In genomic region chr9:107727041-107727440, GRCm38 (mm10) we compare ENCODE assay signal across 12 mouse cellular contexts. TPM values are rescaled to one million over a fixed set of nuclear protein-coding genes. Genes with fewer than 3 reads are reported as not detected.
DNase-seq lines count a peak whose midpoint lies in the region; ATAC-seq and TF ChIP-seq lines count a peak whose summit lies in the region.
"Had no signal": no experiment of that assay in that cellular context is flagged by ENCODE, and none has a peak within 500 bp of the region (broad histone marks: within the 10 kb centered on the region; RNA-seq: fewer than 3 reads in every experiment).

No protein-coding gene starts in this region.

- H3K36me3 ChIP-seq in forebrain, embryonic 12.5 days (replicated peaks), result no peaks in the 10 kb centered on the region
- H3K36me3 ChIP-seq in forebrain, embryonic 14.5 days (ENCODE audit: control insufficient read depth, insufficient read depth, low read length), result no peaks in the 10 kb centered on the region
- H3K36me3 ChIP-seq in neural tube, embryonic 11.5 days (ENCODE audit: control insufficient read depth, insufficient read depth, low read length), result no peaks in the 10 kb centered on the region
- H3K36me3 ChIP-seq in limb, embryonic 11.5 days (ENCODE audit: control insufficient read depth, insufficient read depth, low read length), result no peaks in the 10 kb centered on the region
- no peaks in the 10 kb centered on the region for H3K36me3 ChIP-seq in stomach, postnatal 0 days (ENCODE audit: control insufficient read depth, insufficient read depth, low read length)
- H3K36me3 ChIP-seq: heart, embryonic 13.5 days; liver, embryonic 15.5 days had no signal

- no peak overlapping the region for H3K4me3 ChIP-seq in forebrain, embryonic 12.5 days (replicated peaks)
- H3K4me3 ChIP-seq in forebrain, embryonic 14.5 days (ENCODE audit: low read depth, low read length), result no peak overlapping the region
- H3K4me3 ChIP-seq in neural tube, embryonic 11.5 days (ENCODE audit: low read depth, low read length), result no peak overlapping the region
- H3K4me3 ChIP-seq in limb, embryonic 11.5 days (ENCODE audit: low read depth, low read length), result no peak overlapping the region
- no peak overlapping the region for H3K4me3 ChIP-seq in stomach, postnatal 0 days (ENCODE audit: low read depth, low read length)
- H3K4me3 ChIP-seq: heart, embryonic 13.5 days; liver, embryonic 15.5 days had no signal

- H3K4me2 ChIP-seq in forebrain, embryonic 12.5 days, result no peak overlapping the region
- no peak overlapping the region for H3K4me2 ChIP-seq in forebrain, embryonic 14.5 days (ENCODE audit: low read length)
- no peak overlapping the region for H3K4me2 ChIP-seq in neural tube, embryonic 11.5 days (ENCODE audit: low read depth)
- H3K4me2 ChIP-seq in limb, embryonic 11.5 days (ENCODE audit: low read depth, severe bottlenecking), result no peak overlapping the region
- no peak overlapping the region for H3K4me2 ChIP-seq in stomach, postnatal 0 days (replicated peaks; ENCODE audit: low read depth)
- H3K4me2 ChIP-seq: heart, embryonic 13.5 days; liver, embryonic 15.5 days had no signal

- DNase-seq in forebrain, embryonic 14.5 days (ENCODE audit: low spot score), result no peak
- peak; percentile 39 for DNase-seq in neural tube, embryonic 11.5 days (ENCODE audit: low spot score)
- no peak for DNase-seq in neural tube, embryonic 10.5 days (ENCODE audit: extremely low spot score, low spot score)
- peak; percentile 62 for DNase-seq in limb, embryonic 11.5 days (ENCODE audit: low spot score)
- DNase-seq in stomach, postnatal 0 days (ENCODE audit: low spot score), result peak; percentile 74
- no peak for DNase-seq in ovary, postnatal 36 days (ENCODE audit: low spot score)
- DNase-seq in urinary bladder, postnatal 4 days (ENCODE audit: low spot score in 2 of 2), result no peak
- DNase-seq: B cell, adult 2 months had no signal

- H3K9me3 ChIP-seq in forebrain, embryonic 12.5 days, result no peaks in the 10 kb centered on the region
- no peaks in the 10 kb centered on the region for H3K9me3 ChIP-seq in forebrain, embryonic 14.5 days (replicated peaks; ENCODE audit: control insufficient read depth, low read length)
- no peaks in the 10 kb centered on the region for H3K9me3 ChIP-seq in neural tube, embryonic 11.5 days (ENCODE audit: control insufficient read depth, low read length)
- no peaks in the 10 kb centered on the region for H3K9me3 ChIP-seq in limb, embryonic 11.5 days (ENCODE audit: control insufficient read depth, low read length)
- H3K9me3 ChIP-seq in stomach, postnatal 0 days (ENCODE audit: control insufficient read depth, low read length), result no peaks in the 10 kb centered on the region
- H3K9me3 ChIP-seq: heart, embryonic 13.5 days; liver, embryonic 15.5 days had no signal

- H3K27me3 ChIP-seq in forebrain, embryonic 12.5 days, result peaks cover 7% of the 10 kb centered on the region
- H3K27me3 ChIP-seq in forebrain, embryonic 14.5 days (replicated peaks; ENCODE audit: control insufficient read depth, insufficient read depth, low read length), result no peaks in the 10 kb centered on the region
- no peaks in the 10 kb centered on the region for H3K27me3 ChIP-seq in neural tube, embryonic 11.5 days (ENCODE audit: control insufficient read depth, insufficient read depth, low read length)
- no peaks in the 10 kb centered on the region for H3K27me3 ChIP-seq in limb, embryonic 11.5 days (ENCODE audit: control insufficient read depth, insufficient read depth, low read length)
- no peaks in the 10 kb centered on the region for H3K27me3 ChIP-seq in stomach, postnatal 0 days (ENCODE audit: control insufficient read depth, insufficient read depth, low read length)

- TF ChIP-seq EP300 in stomach, postnatal 0 days (optimal IDR thresholded peaks at IDR 0.05), result no peak

- ATAC-seq in forebrain, embryonic 12.5 days (ENCODE audit: low FRiP score), result no peak
- no peak for ATAC-seq in forebrain, embryonic 14.5 days
- no peak for ATAC-seq in neural tube, embryonic 11.5 days (ENCODE audit: insufficient read depth, low FRiP score, low TSS enrichment)
- ATAC-seq in limb, embryonic 11.5 days (ENCODE audit: insufficient number of reproducible peaks, low FRiP score, low TSS enrichment, low read depth), result no peak
- ATAC-seq in stomach, postnatal 0 days (ENCODE audit: low FRiP score, low TSS enrichment), result peak; percentile 27; the same call in 1 of the 2 replicates
- ATAC-seq: inflammation-experienced regulatory T-cells, adult 6 months had no signal

- 0 out of 2 replicates have a peak overlapping the region, but pooled peaks have one; percentile 13 for H3K27ac ChIP-seq in forebrain, embryonic 12.5 days
- H3K27ac ChIP-seq in forebrain, embryonic 14.5 days (ENCODE audit: low read depth, low read length), result no peak overlapping the region
- no peak overlapping the region for H3K27ac ChIP-seq in neural tube, embryonic 11.5 days (ENCODE audit: low read depth, low read length)
- H3K27ac ChIP-seq in limb, embryonic 11.5 days (replicated peaks; ENCODE audit: low read depth, low read length), result 0 out of 2 replicates have a peak overlapping the region, but pooled peaks have one; percentile 50
- no peak overlapping the region for H3K27ac ChIP-seq in stomach, postnatal 0 days (replicated peaks)
- H3K27ac ChIP-seq: heart, embryonic 13.5 days; liver, embryonic 15.5 days had no signal

- H3K9ac ChIP-seq in forebrain, embryonic 12.5 days, result no peak overlapping the region
- no peak overlapping the region for H3K9ac ChIP-seq in forebrain, embryonic 14.5 days (ENCODE audit: low read length)
- H3K9ac ChIP-seq in neural tube, embryonic 11.5 days (ENCODE audit: low read length), result no peak overlapping the region
- H3K9ac ChIP-seq in limb, embryonic 11.5 days (ENCODE audit: low read length), result no peak overlapping the region
- no peak overlapping the region for H3K9ac ChIP-seq in stomach, postnatal 0 days (ENCODE audit: low read length)
- H3K9ac ChIP-seq: heart, embryonic 13.5 days; liver, embryonic 15.5 days had no signal

- whole genome bisulfite sequencing in forebrain, embryonic 12.5 days, result 53% methylated on average over 3 of the region's 3 CpGs
- 42% methylated on average over 3 of the region's 3 CpGs for WGBS in forebrain, embryonic 14.5 days
- 57% methylated on average over 3 of the region's 3 CpGs for WGBS in neural tube, embryonic 11.5 days
- 52% methylated on average over 3 of the region's 3 CpGs for WGBS in limb, embryonic 11.5 days
- WGBS in stomach, postnatal 0 days, result 42% methylated on average over 3 of the region's 3 CpGs

- no peak for TF ChIP-seq CTCF in stomach, postnatal 0 days (IDR thresholded peaks at IDR 0.05; ENCODE audit: low read depth)

- H3K4me1 ChIP-seq in forebrain, embryonic 12.5 days, result peaks cover 75% of the 10 kb centered on the region
- peaks cover 40% of the 10 kb centered on the region for H3K4me1 ChIP-seq in forebrain, embryonic 14.5 days (ENCODE audit: control insufficient read depth, insufficient read depth, low read length)
- peaks cover 30% of the 10 kb centered on the region for H3K4me1 ChIP-seq in neural tube, embryonic 11.5 days (ENCODE audit: control insufficient read depth, insufficient read depth, low read length)
- peaks cover 79% of the 10 kb centered on the region for H3K4me1 ChIP-seq in limb, embryonic 11.5 days (ENCODE audit: control insufficient read depth, insufficient read depth, low read length)
- peaks cover 7% of the 10 kb centered on the region; the same call in 1 of the 2 replicates for H3K4me1 ChIP-seq in stomach, postnatal 0 days (replicated peaks; ENCODE audit: control insufficient read depth, insufficient read depth)

RNA-seq across cellular contexts. Expression of gene Sema3f, which starts 16.8 kb away (rescaled TPM):
- 13.2 and 15.2 TPM in 2 replicates for polyA plus RNA-seq in forebrain, embryonic 12.5 days (2016; fragmentation: Nextera tagmentation; extraction: Ambion mirVana)
- 7.4 and 12.2 TPM in 2 replicates for polyA plus RNA-seq in forebrain, embryonic 14.5 days (2014; fragmentation: Nextera tagmentation; extraction: Ambion mirVana)
- 15.3 and 17.0 TPM in 2 replicates for polyA plus RNA-seq in neural tube, embryonic 11.5 days (2014; fragmentation: Nextera tagmentation; extraction: Ambion mirVana)
- 27.4 and 32.5 TPM in 2 replicates for polyA plus RNA-seq in limb, embryonic 11.5 days (2014; fragmentation: Nextera tagmentation; extraction: Ambion mirVana)
- polyA plus RNA-seq in stomach, postnatal 0 days (2015; fragmentation: Nextera tagmentation; extraction: Ambion mirVana), result 11.7 and 15.1 TPM in 2 replicates
- polyA plus RNA-seq: inflammation-experienced regulatory T-cells, adult 6 months had no signal

RNA-seq across cellular contexts. Expression of gene Rbm5, which starts 43.8 kb away (rescaled TPM):
- polyA plus RNA-seq in forebrain, embryonic 12.5 days (2016; fragmentation: Nextera tagmentation; extraction: Ambion mirVana), result 232 and 237 TPM in 2 replicates
- polyA plus RNA-seq in forebrain, embryonic 14.5 days (2014; fragmentation: Nextera tagmentation; extraction: Ambion mirVana), result 188 and 210 TPM in 2 replicates
- polyA plus RNA-seq in neural tube, embryonic 11.5 days (2014; fragmentation: Nextera tagmentation; extraction: Ambion mirVana), result 196 and 197 TPM in 2 replicates
- 179 and 195 TPM in 2 replicates for polyA plus RNA-seq in limb, embryonic 11.5 days (2014; fragmentation: Nextera tagmentation; extraction: Ambion mirVana)
- 60.2 and 67.3 TPM in 2 replicates for polyA plus RNA-seq in stomach, postnatal 0 days (2015; fragmentation: Nextera tagmentation; extraction: Ambion mirVana)

RNA-seq across cellular contexts. Expression of gene Gnat1, which starts 47.5 kb away (rescaled TPM):
- polyA plus RNA-seq in forebrain, embryonic 12.5 days (2016; fragmentation: Nextera tagmentation; extraction: Ambion mirVana), result 1.7 and 2.1 TPM in 2 replicates
- polyA plus RNA-seq in forebrain, embryonic 14.5 days (2014; fragmentation: Nextera tagmentation; extraction: Ambion mirVana), result 0.28 and 0.66 TPM in 2 replicates
- polyA plus RNA-seq in neural tube, embryonic 11.5 days (2014; fragmentation: Nextera tagmentation; extraction: Ambion mirVana), result 1.9 and 2.4 TPM in 2 replicates
- 1.7 and 1.8 TPM in 2 replicates for polyA plus RNA-seq in limb, embryonic 11.5 days (2014; fragmentation: Nextera tagmentation; extraction: Ambion mirVana)
- polyA plus RNA-seq in stomach, postnatal 0 days (2015; fragmentation: Nextera tagmentation; extraction: Ambion mirVana), result 2.1 and 2.9 TPM in 2 replicates

RNA-seq across cellular contexts. Expression of gene Slc38a3, which starts 57.7 kb away (rescaled TPM):
- polyA plus RNA-seq in forebrain, embryonic 12.5 days (2016; fragmentation: Nextera tagmentation; extraction: Ambion mirVana), result 8.5 and 10.6 TPM in 2 replicates
- 32.8 and 32.9 TPM in 2 replicates for polyA plus RNA-seq in forebrain, embryonic 14.5 days (2014; fragmentation: Nextera tagmentation; extraction: Ambion mirVana)
- 6.8 and 7.2 TPM in 2 replicates for polyA plus RNA-seq in neural tube, embryonic 11.5 days (2014; fragmentation: Nextera tagmentation; extraction: Ambion mirVana)
- 3.4 and 4.1 TPM in 2 replicates for polyA plus RNA-seq in limb, embryonic 11.5 days (2014; fragmentation: Nextera tagmentation; extraction: Ambion mirVana)
- polyA plus RNA-seq in stomach, postnatal 0 days (2015; fragmentation: Nextera tagmentation; extraction: Ambion mirVana), result 0.95 and 1.1 TPM in 2 replicates
- polyA plus RNA-seq: inflammation-experienced regulatory T-cells, adult 6 months had no signal

Comparison
In these comparisons a context has a peak if more than half of its experiments do, and no peak if none do; other contexts are left out.
1. H3K27ac ChIP-seq: peak in forebrain, embryonic 12.5 days (single experiment) and limb, embryonic 11.5 days (single experiment); none in forebrain, embryonic 14.5 days (single experiment), neural tube, embryonic 11.5 days (single experiment) and stomach, postnatal 0 days (single experiment).
2. DNase-seq: peak in neural tube, embryonic 11.5 days (single experiment), limb, embryonic 11.5 days (single experiment) and stomach, postnatal 0 days (single experiment); none in forebrain, embryonic 14.5 days (single experiment), neural tube, embryonic 10.5 days (single experiment), ovary, postnatal 36 days (single experiment) and urinary bladder, postnatal 4 days (0 of 2).